Mouse (Mus musculus): Measurements from ENCODE around the gene Ensa. TPM values are rescaled to one million over a fixed set of nuclear protein-coding genes. Genes with fewer than 3 reads are reported as not detected.

Ensa gene
- 2.5 and 3.0 TPM in 2 replicates for polyA plus RNA-seq (2012; rRNA removed)

DNA sequence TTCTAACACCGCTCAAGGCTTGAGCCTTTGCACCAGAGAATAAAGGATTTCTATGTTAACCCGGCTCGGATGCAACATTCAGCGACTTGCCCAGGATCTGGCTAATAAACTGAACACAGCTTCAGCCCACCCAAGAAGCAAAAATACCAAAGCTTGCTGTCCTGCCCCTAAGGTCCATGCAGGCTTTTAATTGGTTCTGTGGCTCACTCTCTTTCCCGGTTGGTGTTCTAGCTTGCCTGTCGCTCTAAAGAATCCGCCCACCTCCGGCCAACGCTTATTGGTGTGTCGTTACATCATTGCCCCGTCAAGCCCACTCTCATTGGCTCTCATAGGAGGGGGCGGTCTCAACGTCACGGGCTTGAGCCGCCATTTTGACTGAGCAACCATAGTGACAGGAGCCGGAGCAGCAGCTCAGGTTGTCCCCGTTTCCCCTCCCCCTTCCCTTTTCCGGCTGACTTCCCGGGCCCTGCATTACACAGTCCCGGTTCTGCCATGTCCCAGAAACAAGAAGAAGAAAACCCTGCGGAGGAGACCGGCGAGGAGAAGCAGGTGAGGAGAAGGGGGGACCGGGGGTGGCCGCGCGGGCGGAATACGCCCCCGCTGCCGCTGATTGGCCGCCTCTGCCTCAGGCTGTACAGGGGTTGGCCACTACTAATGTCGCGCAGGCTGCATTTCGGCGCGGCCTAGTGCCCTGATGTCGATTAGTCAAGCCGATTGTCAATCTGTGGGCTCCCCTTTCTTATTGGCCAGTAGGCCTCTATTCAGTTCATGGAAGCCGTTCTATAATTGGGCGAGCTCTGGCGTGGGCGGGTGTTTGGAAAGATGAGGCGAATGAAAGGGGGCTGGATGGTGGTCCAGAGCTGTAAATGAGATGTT lies at the start of gene Ensa:
Gene Ensa, plus strand, starts transcription at position 366 of the 876 bp plus-strand sequence.

DNA sequence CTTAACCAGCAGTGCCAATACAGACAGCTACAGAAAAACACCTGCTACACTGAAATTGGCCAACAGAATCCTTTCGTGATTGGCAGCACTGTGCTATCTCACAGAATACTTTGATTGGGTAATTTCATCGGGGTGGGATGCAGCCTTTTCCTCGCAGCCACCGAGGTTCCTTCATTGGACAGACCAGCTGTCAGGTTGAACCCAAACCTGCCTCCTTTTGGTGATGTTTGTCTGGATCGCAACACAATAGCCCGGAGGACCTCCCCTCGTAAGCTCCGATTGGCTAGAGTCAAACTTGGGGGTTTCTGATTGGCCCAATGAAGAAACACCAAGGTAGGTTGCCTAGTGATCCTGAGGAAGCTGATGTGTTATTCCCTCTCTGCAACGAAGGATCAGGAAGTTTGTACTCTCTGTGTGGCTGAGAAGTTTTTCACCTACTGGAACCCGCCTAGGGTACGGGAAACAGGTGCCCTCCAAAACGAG lies 36.1 kb upstream of the Ensa start, which contains the start of gene Golph3l:
Gene Golph3l, plus strand, starts transcription at position 331 of the 483 bp plus-strand sequence.

DNA sequence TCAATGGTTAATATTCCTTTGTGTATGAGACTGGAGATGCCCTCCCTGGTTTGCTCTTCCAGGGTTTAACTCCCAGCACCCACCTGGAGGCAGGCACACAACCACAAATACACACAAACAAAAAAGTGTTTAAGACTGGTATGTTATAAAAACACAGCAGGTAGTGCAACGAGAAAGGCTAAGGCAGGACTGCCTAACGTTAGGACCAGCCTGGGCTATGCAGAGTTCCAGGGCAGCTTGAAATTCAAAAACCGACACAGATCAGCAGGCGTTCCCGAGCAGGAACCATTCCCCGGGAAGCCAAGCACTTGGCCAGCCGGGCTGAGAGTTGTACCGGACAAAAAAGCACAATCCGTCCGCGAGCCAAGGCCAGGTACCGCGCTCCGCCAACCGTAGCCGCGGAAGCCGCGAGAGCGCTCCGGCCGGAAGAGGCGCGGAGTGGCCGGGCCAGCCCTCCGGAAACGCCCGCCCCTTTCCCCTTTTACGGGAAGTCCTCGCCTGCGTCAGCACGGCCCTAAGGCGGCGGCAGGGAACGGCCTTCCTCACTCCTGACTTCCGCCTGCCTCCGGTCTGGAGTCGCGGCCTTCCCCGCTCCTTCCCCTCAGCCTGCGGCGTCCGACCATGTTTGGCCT lies 33.6 kb downstream of the Ensa start, which contains the start of gene Mcl1:
Gene Mcl1, plus strand, starts transcription at position 553 of the 632 bp plus-strand sequence.

Other genes starting within 250 kb of the Ensa start
- gene 4930558C23Rik, start 222.2 kb upstream of the Ensa start, polyA plus RNA-seq (2012; rRNA removed) = not detected in 2 replicates
- 15.3 and 16.3 TPM in 2 replicates for gene Arnt, start 190.6 kb upstream of the Ensa start, polyA plus RNA-seq (2012; rRNA removed)
- gene Ctsk, start 125.7 kb upstream of the Ensa start, polyA plus RNA-seq (2012; rRNA removed) = 1.2 and 2.1 TPM in 2 replicates
- 1.7 and 2.6 TPM in 2 replicates for gene Ctss, start 98.2 kb upstream of the Ensa start, polyA plus RNA-seq (2012; rRNA removed)
- gene Hormad1, start 65.3 kb upstream of the Ensa start, polyA plus RNA-seq (2012; rRNA removed) = not detected in 2 replicates
- 0.96 and 1.3 TPM in 2 replicates for gene Golph3l, start 36.1 kb upstream of the Ensa start, polyA plus RNA-seq (2012; rRNA removed)
- gene Mcl1, start 33.8 kb downstream of the Ensa start, polyA plus RNA-seq (2012; rRNA removed) = 43.6 and 126 TPM in 2 replicates
- 28.5 and 29.1 TPM in 2 replicates for gene Adamtsl4, start 62.9 kb downstream of the Ensa start, polyA plus RNA-seq (2012; rRNA removed)
- gene Ecm1, start 114.6 kb downstream of the Ensa start, polyA plus RNA-seq (2012; rRNA removed) = 282 and 316 TPM in 2 replicates
- gene Tars2, start 135.2 kb downstream of the Ensa start, polyA plus RNA-seq (2012; rRNA removed) = 17.0 and 18.6 TPM in 2 replicates
- 1.9 and 2.9 TPM in 2 replicates for gene Rprd2, start 193.9 kb downstream of the Ensa start, polyA plus RNA-seq (2012; rRNA removed)
- 3.7 and 4.7 TPM in 2 replicates for gene Prpf3, start 230.9 kb downstream of the Ensa start, polyA plus RNA-seq (2012; rRNA removed)
- gene Mrps21, start 246.5 kb downstream of the Ensa start, polyA plus RNA-seq (2012; rRNA removed) = 9.8 and 11.2 TPM in 2 replicates